Mouse (Mus musculus) liver, embryonic 14.5 days (tissue): ENCODE results near the gene Bnip3.

ENCODE experiments used
- CTCF ChIP-seq: IDR thresholded peaks from 2 replicates; pipeline ENCODE4 v1.5.1; 2016; ENCODE audit warnings: antibody characterized with exemption, low read depth, control low read depth
- EP300 ChIP-seq: IDR thresholded peaks from 2 replicates; pipeline ENCODE4 v1.6.1; 2016; ENCODE audit warnings: antibody characterized with exemption, low read depth

GRCm38 (mm10) chr7:138938991-138939390 is 29.7 kb upstream of the Bnip3 start:
- TF ChIP-seq CTCF: no peak
- no peak for TF ChIP-seq EP300
